Mouse (Mus musculus): ENCODE measurements around the gene Pde4d.

The Pde4d gene

GRCm38 (mm10) chr13:108981144-108981543, 531.4 kb downstream of the Pde4d start:
- no peak for DNase-seq (ENCODE audit: low read depth in 2 of 2, low spot score in 2 of 2)

- DNase-seq (ENCODE audit: low read depth in 2 of 2, low spot score in 2 of 2), result no peak
Measured at GRCm38 (mm10) chr13:108998739-108999138, 549.0 kb downstream of the Pde4d start.

GRCm38 (mm10) chr13:109024703-109025102, 575.0 kb downstream of the Pde4d start:
- DNase-seq (ENCODE audit: low read depth in 2 of 2, low spot score in 2 of 2), result no peak

- no peak for DNase-seq (ENCODE audit: low read depth in 2 of 2, low spot score in 2 of 2)
Measured at GRCm38 (mm10) chr13:109047126-109047525, 597.4 kb downstream of the Pde4d start.

- no peak for DNase-seq (ENCODE audit: low read depth in 2 of 2, low spot score in 2 of 2)
Measured at GRCm38 (mm10) chr13:109052805-109053204, 603.1 kb downstream of the Pde4d start.

- DNase-seq (ENCODE audit: low read depth in 2 of 2, low spot score in 2 of 2), result no peak
Measured at GRCm38 (mm10) chr13:109053242-109054018, 603.7 kb downstream of the Pde4d start.

DNA sequence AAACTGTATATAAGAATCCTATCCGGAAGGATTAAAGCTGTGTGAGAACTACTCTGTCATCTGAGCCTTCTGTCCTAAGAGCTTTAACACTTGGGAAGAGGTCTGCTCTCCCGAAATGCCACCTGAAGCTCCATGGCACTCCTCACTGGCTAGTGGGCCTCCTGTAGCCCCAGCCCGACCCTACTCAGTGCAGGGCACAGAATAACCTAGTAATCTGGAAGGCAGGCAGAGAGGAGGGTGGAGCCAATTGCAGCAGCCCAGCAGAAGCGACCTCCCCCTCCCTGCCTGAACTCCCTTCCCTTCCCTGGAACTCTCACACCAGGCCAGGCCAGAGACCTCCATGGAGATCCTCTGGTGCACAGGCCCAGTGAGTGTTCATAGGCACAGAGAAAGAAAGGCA, 608.3 kb downstream of the Pde4d start:
- DNase-seq (ENCODE audit: low read depth in 2 of 2, low spot score in 2 of 2), result no peak

GRCm38 (mm10) chr13:109066581-109067159, 616.9 kb downstream of the Pde4d start:
- DNase-seq (ENCODE audit: low read depth in 2 of 2, low spot score in 2 of 2), result no peak

DNA sequence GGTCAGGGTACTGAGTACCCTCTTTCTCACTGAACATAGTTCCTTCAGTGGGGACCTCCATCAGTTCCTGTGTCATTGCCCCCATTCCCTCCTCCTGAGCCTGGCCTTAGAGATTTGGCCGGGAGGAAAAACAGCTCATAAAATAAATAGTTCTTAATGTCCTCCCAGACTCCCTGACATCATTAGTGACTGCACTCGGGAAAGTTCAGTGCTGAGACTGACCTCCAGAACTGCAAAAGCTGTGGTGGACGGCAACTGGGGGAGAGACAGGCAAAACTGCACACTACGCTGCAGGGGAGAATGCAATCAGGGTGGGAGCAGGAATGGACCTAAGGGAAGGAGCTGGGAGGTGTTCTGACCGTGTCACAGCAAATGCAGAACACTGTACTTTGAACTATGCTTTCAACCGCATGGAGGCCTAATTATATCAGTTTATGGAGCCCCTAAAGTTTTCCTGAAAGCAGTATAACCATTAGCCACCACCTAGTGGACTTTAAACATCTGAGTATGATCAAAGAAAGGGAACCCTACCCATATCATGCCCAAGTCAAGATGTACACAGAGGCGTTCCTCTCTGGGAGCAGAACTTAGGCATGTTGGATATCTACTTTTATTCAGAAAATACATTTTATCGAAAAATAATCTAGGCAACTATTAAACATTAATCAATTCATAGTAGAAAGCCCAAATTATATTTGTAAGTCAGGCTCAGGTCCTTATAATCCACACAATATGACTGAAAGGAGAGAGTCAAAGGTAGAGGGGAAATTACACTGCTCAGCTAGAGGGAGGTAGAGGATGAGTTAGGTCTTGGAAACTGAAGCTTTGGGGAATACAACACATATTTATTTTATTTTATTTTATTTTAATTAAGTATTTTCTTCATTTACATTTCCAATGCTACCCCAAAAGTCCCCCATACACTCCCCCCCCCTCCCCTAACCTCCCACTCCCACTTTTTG, 618.8 kb downstream of the Pde4d start:
- no peak for DNase-seq (ENCODE audit: low read depth in 2 of 2, low spot score in 2 of 2)

GRCm38 (mm10) chr13:109073371-109073770, 623.6 kb downstream of the Pde4d start:
- no peak for DNase-seq (ENCODE audit: low read depth in 2 of 2, low spot score in 2 of 2)

GRCm38 (mm10) chr13:109074078-109074477, 624.3 kb downstream of the Pde4d start:
- DNase-seq (ENCODE audit: low read depth in 2 of 2, low spot score in 2 of 2), result no peak

- DNase-seq (ENCODE audit: low read depth in 2 of 2, low spot score in 2 of 2), result no peak
Measured at GRCm38 (mm10) chr13:109092654-109093053, 642.9 kb downstream of the Pde4d start.

DNA sequence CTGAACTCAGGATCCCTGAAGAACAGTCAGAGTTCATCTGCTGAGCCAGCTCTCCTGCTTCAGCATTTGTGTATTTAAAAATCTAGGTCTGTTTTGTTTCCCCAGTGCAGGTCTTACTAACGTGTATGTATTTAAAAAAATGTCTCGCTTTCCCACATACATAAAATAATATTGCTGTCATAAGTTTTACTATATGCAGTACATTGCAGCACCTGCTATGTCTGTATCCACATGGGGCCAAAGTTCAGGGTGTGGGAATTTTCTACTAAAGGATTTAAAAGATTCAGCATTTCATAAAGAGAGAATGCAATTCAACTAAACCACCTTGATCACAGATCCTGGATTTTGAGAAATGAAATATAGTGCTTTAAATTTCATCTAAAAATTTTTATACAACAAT, 646.9 kb downstream of the Pde4d start:
- no peak for DNase-seq (ENCODE audit: low read depth in 2 of 2, low spot score in 2 of 2)

DNA sequence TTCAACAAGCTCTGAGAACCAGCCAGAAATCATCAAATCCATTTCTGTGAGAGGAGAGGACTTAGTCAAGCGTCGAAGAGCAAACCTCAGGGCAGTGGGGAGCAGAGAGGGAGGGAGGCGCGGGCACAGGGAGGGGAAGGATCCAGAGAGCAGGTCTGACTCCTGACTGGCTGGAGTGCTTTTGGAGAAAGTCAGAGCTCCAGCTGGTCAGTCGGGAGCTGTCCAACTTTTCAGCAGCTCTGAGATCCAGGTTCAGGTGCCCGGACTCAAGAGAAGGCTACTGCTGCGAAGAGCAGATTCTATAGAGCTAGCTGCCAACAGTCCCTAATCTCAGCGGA, 666.2 kb downstream of the Pde4d start:
- DNase-seq (ENCODE audit: low read depth in 2 of 2, low spot score in 2 of 2), result no peak

DNA sequence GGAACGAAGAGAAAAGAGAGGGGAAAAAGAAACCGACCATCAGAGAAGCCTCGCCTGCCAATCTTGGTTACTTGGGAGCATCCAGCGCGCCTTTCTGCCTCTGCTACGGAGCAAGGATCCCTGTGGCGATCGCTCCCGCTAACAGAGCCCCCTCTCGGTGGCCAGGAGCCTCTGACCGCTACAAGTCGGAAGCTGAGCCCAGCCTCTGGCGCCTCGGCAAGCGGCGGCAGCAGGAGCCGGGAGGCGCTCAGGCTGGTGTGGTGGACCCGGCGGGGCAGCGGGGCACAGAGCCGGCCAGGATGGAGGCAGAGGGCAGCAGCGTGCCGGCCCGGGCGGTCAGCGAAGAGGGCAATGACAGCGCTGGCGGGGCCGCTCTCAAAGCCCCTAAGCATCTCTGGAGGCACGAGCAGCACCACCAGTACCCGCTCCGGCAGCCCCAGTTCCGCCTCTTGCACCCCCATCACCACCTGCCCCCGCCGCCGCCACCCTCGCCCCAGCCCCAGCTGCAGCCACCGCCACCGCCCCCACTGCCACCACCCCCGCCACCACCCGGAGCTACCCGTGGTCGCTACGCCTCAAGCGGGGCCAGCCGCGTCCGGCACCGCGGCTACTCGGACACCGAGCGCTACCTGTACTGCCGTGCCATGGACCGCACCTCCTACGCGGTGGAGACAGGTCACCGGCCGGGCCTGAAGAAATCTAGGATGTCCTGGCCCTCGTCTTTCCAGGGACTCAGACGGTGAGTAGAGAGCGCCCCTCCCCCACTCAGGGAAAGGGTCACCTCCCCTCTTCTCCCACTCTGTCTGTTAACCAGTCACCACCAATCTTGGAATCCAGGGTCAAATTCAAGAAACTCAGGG, 666.8 kb downstream of the Pde4d start:
- DNase-seq (ENCODE audit: low read depth in 2 of 2, low spot score in 2 of 2), result no peak

DNA sequence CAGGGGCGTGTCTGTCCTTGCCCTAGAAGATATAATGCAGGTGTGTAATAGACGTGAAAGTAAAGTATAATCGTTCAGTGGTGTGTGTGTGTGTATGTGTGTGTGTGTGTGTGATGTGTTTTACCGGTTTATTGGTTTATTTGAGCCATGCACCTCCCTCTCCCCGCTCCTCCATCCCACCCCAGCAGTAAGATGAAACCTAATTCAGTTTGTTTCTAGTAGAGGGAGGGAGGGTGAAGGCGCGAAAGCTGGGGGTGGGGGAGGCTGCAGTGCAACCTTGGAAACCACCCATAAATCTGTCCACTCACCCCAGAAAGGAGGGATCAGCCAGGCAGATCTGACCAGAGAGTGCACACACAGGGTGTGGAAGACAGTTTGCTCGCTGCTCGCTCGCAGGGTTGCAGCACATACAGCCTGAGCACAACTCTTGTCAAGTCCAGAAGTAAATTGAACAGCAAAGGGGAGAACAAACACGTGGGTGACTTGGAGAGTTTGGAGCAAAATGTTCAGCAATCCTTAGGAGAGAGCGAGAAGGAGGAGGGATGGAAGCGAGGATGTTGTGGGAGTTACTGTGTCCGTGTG, 667.6 kb downstream of the Pde4d start:
- DNase-seq (ENCODE audit: low read depth in 2 of 2, low spot score in 2 of 2), result no peak

DNA sequence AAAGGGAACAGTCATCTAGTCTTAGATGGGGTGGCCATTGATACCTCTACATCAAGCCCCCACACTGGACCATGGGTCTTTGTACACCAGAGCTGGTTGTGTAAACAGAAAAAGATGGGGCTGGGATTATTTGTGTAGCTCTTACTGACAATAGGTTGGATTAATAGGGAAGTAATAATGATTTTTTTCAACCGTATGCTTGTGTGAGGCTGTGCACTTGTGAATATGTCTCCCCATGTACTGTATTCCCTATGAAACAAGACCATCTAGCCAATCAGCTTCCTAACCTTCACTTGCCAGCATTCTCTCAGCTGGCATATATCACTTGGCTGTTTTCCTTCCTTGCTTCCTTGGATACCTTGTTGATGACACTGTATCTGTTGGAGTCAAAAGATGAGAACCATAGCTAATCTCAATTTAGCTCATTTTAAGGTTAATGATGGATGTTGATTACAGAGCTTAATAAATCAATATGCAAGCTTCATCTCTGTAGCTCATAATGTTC, 668.6 kb downstream of the Pde4d start:
- DNase-seq (ENCODE audit: low read depth in 2 of 2, low spot score in 2 of 2), result no peak

- DNase-seq (ENCODE audit: low read depth in 2 of 2, low spot score in 2 of 2), result no peak
Measured at GRCm38 (mm10) chr13:109121867-109122266, 672.1 kb downstream of the Pde4d start.

DNA sequence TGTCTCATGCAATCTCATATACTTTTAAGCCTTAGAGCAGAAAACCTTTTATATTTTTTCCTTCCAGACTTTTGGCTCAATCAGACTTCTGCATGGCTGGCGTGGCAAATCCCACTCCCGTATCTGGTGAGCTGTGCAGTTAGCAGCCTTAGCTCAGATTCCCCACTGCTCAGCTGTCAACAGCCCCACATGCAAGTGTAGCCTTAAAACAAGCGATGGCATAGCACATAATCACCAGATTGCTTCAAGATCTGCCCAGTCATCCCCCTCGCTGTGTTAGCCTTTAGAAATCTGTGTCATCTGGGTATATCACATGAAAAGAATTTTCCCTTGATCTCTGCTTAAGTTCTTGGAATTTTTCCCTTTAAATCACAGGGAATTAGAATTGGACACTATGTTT, 686.7 kb downstream of the Pde4d start:
- no peak for DNase-seq (ENCODE audit: low read depth in 2 of 2, low spot score in 2 of 2)

- DNase-seq (ENCODE audit: low read depth in 2 of 2, low spot score in 2 of 2), result no peak
Measured at GRCm38 (mm10) chr13:109158703-109159102, 709.0 kb downstream of the Pde4d start.
